Mouse (Mus musculus) frontal cortex, postnatal 25 days (tissue): Measurements from ENCODE around the gene Hexim1.

Source experiments
- DNase-seq, 2 experiments: peaks; one replicate each; pipeline ENCODE4 v3.0.0; 2022; ENCODE audit warnings: low spot score in 2 of 2

Hexim1 gene

DNA sequence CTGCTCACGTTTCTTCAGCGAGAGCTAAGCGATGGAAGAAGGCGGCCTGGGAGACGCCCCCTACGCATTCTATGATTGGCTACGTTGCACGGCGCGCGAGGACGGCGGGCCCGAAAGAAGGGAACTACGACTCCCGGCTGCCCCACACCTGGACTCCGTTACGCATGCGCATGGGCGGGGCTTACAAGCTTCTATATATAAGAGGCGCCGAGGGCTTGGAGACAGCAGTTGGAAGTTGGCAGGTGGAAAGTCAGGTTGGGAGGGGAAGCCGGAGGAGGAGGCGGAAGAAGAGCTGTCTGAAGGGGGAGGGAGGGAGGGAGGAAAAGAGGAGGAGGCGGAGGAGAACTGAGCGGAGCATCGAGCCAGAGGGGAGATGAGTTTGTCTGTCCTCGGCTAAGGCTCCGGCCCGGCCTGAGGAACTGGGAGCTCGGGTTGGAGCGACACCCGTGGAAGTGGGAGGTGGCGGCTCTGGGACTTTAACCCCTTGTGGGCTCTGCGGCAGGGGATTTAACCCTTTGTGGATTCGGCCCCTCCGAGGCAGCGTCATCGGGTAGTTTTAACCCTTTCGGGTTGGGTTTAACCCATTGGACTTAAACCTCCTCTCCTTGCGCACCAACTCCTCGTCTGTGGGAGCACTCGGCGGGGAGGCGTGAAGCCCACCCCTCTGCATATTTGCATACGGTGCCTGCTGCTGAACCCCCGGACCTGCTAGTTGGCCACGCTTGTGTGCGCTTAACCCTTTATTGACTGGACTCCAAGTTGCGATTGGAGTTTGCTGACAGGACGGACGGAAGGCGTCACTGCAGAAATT lies at the start of gene Hexim1:
Gene Hexim1 (plus strand): TSS at position 224 of the 811 bp plus-strand sequence.
- DNase-seq, result peak; percentile 99 to 100

DNA sequence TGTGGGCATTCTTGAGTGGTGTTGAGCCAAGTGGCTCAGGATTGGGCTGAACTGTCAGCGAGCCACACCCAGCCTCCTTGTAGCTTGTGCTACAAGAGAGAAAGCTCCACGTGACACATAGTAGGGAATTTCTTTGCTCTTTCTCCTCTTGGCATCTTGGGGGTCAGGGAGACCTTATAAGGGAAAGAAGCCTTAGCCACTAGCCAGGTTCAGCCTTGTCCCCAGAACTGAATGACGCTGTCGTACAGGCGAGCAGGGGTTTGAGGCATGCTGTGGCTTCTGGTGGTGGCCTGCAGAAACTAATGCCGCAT lies 49.0 kb upstream of the Hexim1 start:
- no peak for DNase-seq

DNA sequence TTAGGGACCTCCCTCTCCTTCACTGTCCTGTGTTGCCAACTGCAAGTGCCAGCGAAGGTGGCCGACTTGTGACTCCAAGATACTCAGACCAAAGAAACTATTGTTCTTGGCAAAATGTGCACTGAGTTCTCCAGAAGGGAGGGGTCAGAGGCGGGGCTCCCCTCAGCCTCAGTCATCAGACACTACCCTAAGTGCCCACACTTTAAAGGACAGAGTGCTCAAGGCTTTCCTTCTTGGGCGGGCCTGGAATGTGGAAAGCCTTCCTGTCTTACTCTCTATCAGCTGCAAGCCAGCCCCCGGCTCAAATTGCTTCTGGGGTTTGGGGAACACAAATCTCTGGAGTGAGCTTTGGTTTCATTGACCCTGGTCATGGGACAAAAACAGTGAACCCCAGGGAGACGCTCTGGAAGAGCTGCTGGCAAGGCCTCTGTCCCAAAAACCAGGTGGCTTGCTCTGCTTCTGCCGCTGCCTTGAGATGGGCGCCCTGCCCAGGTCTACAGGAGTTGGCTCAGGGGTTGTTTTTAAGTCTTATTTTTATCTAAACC lies 48.5 kb upstream of the Hexim1 start:
- no peak for DNase-seq

DNA sequence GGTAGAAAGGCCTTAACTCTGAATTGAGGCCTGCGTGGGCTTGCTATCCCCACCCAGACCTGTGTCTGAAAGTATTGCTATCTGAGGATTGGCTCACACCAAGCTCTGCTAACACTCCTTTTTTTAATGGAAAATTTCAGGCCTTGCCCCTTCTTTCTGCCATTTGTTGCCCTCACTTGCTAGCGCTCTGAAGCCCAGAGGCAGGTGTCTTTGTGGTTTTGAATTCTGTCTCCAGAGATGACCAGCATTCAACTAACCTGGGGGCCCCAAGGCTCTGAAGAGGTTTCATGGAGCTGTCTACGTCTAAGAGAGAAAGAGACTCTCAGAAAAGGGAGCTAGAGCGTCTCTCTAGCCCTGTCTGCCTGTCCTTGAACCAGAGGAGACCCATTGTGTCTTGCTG lies 47.8 kb upstream of the Hexim1 start:
- DNase-seq, result no peak

DNA sequence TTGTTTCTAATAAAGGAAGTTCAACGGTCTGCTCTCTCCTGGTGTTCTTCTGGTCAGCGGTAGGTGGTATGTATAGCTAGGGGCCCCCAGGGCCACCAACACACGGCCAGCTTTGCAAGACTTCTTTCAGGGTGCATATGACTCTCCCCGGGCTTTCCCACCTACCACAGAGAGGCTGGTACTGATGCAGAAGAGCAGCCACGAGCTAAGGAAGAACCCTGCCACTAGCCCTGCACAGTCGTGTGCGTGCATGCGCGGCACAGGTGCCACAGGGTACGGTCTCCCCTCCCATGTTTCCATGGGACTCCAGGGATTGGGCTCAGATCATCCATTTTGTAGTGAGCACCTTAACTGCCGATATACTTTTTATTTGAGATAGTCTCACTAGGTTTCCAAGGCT lies 47.1 kb upstream of the Hexim1 start:
- no peak for DNase-seq

DNA sequence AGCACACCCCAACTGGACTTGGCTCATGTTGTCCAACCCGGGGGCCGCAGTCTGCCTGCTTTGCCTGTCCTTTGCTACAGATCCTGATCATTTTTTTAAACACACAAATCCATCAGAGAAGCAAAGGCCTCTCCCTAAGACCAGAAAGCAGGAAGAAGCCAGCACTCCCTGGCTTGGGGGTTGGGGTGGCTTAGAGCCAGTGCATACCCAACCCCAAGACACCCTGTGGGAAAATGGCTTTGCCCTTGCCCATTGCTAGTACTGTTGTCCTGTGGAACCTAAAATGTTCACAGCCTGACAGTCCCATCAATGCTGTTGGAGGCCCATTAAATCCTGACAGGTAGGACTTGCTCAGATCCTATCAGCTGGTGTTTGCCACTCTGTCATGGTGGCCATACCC lies 46.3 kb upstream of the Hexim1 start:
- no peak for DNase-seq

DNA sequence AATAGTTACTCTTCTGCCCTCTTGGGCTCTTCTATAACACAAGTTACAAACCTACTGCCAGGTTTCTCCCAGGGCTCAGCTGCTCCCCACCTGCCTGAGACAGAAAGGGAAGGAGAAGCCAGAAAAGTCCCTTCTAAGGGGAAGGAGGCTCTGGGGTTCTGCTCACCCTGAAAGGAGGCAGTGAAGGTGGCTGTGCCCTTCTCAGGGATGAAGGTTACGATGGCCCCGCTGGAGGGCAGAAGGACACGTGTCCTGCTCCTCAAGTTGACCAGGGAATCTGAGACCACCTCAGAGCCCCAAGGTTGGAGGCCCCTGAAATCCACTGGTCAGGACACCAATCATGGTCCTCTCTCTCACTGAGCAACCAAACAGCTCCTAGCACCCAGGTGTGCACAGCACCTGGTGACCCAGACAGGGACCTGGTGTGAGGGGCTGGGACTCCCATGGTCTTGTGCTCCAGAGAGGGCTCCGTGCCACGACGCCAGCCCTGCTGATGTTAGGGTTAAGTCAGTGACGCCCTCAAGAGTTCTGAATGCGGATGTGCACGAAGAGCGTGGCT lies 45.6 kb upstream of the Hexim1 start:
- DNase-seq, result no peak

DNA sequence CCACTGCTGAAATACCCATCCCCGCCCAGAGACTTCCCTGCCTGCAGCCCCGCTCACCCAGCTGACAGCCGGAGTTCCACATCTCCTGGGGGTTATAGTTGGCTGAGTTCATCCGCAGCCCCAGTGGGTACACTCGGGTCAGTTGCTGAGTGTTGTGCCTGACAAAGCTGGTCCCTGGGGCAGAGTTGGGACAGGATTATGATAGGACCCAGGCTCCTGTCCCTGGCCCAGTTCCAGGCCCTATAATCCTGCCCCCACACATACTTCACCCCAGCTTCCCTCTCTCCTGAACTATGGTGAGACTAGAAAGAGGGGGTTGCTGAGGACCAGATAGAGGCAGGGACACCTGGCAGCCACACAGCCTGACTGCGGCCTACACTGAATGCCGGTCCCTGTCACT lies 42.4 kb upstream of the Hexim1 start:
- no peak for DNase-seq

DNA sequence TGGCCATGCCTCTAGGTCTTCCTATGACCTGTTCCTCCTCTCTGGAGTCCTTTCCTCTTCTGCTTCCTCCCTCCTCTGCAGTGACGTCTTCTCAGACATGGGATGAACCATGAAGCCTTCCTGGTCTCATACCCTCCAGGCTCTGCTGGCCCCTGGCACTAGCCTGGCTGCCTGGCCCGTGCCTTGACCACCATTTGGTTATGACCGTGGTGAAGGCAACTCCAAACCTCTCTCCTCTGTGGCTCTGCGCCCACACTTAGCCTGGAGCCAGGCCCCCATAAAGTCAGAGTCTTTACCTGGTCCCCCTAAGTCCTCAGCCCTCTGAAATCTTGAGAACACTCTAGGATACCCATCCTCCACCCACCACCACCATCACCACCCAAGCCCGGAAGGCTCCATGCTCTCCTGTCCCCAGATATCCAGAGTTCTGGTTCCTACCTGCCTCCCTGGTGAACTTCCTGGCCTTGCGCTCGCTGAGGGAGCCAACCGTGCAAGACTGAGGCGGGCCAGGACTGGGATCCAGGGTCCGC lies 41.8 kb upstream of the Hexim1 start:
- no peak for DNase-seq

DNA sequence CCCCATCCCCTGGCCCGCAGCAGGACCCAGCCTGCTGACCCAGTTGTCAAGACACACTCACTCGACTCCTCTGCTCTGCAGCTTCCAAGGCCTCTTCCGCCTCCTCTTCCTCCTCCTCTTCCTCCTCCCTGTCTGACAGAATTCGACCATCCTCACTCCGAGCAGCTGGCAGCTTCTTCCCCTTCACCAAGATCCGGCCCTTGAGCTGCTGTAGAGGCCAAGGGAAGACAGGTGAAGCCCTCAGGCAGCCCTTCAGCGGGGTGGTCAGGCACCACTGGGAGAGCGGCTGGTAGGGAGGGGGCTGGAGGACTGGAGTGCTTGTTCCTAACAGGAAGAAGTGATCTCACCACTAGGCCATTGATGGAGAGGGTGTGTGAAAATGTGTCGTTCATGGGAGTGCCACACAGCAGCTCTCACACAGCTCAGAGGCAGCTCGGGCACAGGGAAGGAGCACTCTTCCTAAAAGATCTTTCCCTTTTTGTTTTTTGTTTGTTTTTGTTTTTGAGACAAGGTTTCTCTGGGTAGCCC lies 41.2 kb upstream of the Hexim1 start:
- no peak for DNase-seq

DNA sequence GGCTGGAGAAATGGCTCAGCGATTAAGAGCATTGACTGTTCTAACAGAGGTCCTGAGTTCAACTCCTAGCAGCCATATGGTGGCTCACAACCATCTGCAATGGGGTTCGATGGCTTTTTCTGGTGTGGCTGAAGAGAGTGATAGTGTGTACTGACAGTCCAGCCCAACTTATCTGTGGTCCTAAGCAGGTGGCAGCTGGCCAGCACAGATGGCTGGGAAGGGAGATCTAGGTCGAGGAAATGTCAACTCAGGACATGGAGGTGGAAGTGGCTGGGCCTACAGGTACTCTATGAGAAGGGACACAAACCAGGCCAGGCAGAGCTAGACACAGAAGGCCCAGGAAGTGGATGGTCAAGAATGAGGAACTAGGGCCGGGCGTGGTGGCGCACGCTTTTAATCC lies 40.0 kb upstream of the Hexim1 start:
- no peak for DNase-seq

DNA sequence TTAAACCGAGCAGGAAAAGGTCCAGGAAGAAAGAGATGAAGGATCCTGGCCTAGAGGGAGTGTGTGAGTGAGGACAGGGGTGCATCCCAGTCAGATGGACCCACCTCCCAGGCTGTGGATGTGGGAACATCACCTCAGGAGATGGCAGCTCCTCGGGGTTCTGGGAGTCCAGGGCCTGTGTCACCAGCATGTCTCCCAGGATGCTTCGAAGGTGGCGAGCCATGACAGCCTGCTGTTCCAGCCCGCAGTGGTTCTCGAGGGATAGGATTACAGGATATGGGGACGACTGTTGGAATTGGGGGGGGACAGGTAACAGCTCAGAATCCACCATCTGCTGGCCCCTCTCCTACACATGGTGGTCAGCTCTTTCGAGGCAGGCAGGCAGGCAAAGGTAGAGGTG lies 39.5 kb upstream of the Hexim1 start:
- no peak for DNase-seq

DNA sequence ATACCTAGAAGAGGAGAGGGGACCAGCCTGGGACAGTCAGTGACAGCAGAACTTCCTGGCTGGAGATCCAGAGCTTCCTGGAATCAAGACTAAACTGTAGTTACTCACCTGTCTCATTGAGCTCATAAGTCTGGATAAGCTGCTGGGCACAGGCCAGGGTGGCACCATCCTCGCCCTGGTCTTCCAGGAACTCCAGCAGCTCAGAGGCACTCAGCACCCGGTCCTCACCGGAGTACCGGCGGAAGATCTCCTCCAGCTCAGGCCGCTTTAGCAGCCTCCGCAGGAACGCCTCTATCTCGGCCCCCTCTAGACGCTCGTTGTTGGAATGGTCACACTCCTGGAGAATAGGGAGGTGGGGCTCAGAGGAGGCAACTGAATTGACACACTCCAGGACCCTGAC lies 37.9 kb upstream of the Hexim1 start:
- DNase-seq, result no peak

DNA sequence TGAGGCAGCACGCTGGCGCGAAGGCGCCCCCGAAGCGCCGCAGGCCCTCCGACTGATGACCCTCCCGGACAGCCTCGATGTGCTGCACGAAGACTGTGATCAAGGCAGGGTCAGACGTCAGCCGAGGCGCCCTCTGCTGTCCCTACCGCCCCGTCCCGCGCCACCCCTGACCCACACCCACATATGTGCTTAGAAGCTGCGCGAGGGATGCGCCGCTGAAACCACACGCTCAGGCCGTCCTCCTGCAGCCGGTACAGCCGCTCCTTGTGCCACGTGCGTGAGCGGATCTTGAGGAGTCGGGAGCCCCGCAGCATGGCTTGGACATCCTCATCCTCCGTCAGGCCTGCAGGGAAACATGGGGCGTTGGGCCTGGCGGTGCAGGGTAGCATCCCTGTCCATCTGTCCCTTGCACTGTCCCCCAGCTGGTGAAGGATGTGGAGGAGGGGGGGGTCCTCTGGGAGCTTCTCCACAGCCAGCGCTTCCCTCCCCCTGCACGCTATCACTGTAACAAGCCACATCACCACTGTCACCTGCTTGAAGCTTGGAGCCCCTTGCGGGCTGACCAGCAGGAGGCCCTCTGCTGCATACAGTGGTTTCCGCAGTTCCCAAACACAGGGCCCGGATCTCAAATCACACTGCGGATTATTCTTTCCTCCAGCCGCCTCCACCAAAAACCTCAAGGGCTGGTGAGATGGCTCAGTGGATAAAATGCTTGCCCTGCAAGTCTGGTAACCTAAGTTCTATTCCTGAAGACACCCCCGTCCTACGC lies 35.5 kb upstream of the Hexim1 start:
- no peak for DNase-seq

DNA sequence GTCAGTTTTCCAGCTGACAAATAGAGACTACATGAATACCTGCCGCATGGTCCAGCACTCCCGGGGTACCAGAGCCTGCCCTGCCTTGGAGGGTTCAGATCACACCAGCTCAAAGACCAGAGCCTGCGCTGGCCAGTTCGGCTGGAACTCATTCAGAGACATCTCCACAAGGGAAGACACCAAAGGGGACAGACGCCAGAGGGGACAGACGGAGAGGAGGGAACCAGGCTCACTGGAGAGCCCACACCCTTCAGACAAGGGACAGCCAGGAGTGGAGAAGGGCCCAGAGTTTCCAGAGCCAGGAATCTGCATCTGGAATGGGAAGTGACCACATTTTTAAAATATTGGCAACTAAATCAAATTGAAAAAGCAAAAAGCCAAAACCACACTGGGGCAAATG lies 34.4 kb upstream of the Hexim1 start:
- DNase-seq, result no peak

DNA sequence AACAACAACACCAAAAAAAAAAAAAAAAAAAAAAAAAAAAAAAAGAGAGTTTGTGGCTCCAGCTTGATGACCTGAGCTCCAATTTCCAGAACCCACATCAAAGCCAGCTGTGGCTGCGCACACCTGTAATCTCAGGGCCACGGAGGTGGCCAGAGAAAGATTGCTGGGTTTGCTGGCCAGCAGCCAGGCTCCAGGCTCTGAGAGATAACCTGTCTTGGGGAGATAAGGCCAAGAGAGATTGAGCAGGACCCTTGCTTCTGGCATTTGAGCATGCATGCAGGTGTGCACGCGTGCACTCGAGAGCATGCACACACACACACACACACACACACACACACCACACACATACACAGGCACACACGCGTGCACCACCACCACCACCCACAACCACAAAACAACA lies 22.7 kb upstream of the Hexim1 start:
- DNase-seq, result no peak

DNA sequence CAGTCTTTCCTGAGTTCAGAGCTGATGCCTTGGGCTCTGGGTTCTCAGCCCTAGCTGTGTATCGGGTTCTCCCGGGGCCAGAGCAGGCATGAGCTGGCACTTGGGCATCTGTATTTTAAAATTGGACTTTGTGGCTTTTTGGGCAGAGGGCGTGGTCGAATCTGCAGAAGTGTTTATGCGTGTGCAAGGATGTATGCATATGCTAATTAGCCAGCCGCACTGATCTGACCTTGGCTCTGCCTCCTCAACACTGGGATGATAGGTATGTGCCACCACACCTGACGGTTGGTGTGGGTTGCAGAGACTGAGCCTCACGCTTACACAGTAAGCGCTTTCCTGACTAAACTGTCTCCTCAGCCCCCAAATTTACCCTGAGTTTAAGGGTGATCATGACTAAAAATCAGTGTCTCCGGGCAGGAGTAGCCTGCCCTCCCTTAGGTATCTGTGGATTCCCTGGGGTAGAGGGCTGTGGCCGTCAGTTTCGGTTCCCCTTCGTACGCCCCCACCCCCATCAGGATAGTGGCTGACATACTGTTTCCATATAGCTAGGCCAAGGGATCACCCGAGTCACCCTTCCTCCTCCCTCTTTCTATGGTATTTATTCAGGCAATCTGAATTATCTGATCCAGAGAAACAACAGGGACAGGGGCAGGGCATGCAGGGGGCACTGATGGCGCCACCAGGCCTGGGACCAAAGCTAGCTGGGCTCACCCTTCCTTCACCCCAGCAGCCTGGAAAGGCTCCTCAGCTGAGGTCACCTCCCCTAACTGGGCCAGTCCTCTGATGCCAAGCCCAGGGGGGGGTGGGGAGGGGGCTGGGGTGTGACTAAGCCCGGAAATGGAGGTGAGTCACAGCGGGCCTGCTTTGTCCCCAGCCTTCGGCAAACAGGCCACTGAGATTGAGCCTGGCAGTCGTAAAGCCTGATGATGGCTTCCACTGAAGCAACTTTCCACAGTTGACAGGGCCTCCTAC lies 21.9 kb upstream of the Hexim1 start:
- DNase-seq, result no peak

DNA sequence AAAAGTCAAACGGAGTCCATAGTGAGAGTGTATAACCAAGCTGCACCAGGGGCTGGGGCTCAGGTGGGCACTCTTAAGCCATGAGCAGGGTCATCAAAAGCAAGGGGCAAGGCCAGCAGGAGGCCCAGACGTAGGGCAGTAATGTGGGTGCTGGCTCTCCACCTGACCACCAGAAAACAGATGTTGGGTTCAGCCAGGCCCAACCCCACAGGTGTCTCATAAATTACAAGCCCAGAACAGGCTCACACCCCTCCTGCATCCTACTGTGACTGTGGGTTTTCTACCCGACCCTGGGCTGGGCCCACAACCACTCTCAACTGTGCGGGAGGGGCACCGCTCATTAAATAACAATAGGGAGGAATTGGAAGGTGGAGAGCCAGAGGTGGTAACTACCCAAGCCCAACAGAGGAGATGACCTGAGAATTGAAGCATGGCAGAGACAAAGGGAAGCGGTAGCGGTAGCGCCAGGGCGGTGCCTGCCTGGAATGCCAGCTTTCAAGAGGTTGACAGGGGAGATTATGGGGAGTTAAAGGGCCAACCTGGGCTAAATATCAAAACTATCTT lies 20.8 kb upstream of the Hexim1 start:
- DNase-seq, result no peak

DNA sequence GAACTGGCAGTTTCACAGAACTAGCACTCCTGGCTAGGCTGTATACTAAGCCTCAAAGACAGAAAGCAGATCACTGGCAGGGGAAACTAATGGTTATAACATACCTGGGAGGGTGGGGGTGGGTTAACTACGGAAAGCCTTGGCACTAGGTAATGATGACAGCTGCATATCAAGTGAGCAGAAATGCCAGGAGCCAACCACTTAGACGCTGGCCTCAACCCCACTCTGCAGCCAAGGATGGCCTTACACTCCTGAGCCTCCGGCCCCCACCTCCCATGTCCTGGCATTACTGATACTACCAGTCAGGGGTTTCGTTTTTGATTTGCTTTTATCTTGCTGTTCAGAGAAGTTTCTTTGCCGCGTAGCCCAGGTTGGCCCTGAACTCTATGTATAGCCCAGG lies 20.2 kb upstream of the Hexim1 start:
- DNase-seq, result no peak

DNA sequence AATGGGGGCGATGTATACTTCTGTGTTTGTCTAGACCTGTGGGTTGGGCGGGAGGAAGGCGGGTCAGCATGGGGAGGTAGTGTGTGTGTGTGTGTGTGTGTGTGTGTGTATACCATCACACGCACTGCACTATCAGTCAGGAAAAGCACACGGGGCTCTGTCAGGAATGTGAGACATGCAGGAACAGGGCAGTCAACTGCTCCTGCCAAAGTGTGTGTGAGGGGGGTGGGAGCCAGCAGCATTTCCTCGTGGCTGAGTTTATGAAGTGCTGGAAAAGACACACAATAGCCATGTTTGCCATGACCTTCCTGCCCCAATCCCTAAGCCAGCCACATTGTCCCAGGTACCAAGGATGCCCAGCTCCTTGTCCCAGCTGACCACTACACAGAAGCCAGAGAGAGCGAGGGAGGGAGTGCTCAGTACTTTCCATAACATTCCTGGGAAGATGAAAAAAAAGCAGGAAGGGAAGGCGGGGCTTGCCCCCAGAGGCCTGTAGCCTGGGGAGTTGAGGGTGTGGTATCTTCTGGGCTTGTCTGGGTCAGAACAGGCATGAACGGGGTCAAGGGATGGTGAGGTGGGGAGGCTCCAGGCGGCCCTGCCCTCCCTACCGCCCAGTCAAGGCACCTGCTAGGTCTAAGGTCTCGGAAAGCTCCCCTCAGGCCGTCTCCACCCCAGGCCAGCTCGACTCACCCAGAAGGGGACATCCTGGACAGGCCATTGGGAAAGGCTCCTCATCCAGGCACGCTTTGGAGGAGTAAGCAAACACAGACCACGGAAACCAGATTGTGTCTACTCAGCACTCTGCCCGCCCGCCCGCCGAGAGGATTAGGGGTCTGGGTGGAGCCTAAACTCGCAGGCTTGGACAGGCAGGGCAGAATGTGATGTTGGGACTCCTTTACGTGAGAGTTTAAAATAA lies 18.8 kb upstream of the Hexim1 start:
- no peak for DNase-seq
